Mouse (Mus musculus) layer of hippocampus, adult 8-10 months (tissue): Measurements from ENCODE around the gene Amotl2. TPM values are rescaled to one million over a fixed set of nuclear protein-coding genes. Genes with fewer than 3 reads are reported as not detected.
"Not testable (repeated sequence)": the region's sequence is repeated elsewhere in the genome, so short reads cannot be mapped to it uniquely, and the experiment has no call there.

Source experiments
- DNase-seq, 2 experiments: peaks; one replicate each; pipeline ENCODE4 v3.0.0; 2022; ENCODE audit warnings: low spot score in 2 of 2
- total RNA-seq, 4 experiments: library from RNA; stranded (reverse); gene quantifications; 2 replicates each; pipeline ENCODE4 v1.2.4; 2022

Gene Amotl2
- total RNA-seq, 4 experiments from 2014 or later: 17.3 to 22.8 (median 20.6) TPM

GRCm38 (mm10) chr9:102733999-102734738 lies 17.7 kb downstream of the Amotl2 start:
- DNase-seq: no peak

GRCm38 (mm10) chr9:102734739-102735075 lies 18.2 kb downstream of the Amotl2 start:
- DNase-seq: no peak

GRCm38 (mm10) chr9:102735231-102735630 lies 18.8 kb downstream of the Amotl2 start:
- no peak for DNase-seq

- no peak for DNase-seq
Measured at GRCm38 (mm10) chr9:102735996-102736395, 19.5 kb downstream of the Amotl2 start.

GRCm38 (mm10) chr9:102737405-102737804 lies 20.9 kb downstream of the Amotl2 start:
- no peak for DNase-seq

GRCm38 (mm10) chr9:102746753-102747152 lies 30.3 kb downstream of the Amotl2 start:
- DNase-seq: no peak

GRCm38 (mm10) chr9:102747902-102748301 lies 31.4 kb downstream of the Amotl2 start:
- DNase-seq: no peak

- no peak for DNase-seq
Measured at GRCm38 (mm10) chr9:102749216-102749615, 32.7 kb downstream of the Amotl2 start.

- no peak for DNase-seq
Measured at GRCm38 (mm10) chr9:102751632-102752303, 35.3 kb downstream of the Amotl2 start.

GRCm38 (mm10) chr9:102753299-102753698 lies 36.8 kb downstream of the Amotl2 start:
- no peak for DNase-seq

- no peak for DNase-seq
Measured at GRCm38 (mm10) chr9:102755161-102755560, 38.7 kb downstream of the Amotl2 start.

GRCm38 (mm10) chr9:102755591-102756270 lies 39.3 kb downstream of the Amotl2 start:
- no peak for DNase-seq

GRCm38 (mm10) chr9:102756352-102756751 lies 39.9 kb downstream of the Amotl2 start:
- no peak for DNase-seq

GRCm38 (mm10) chr9:102758851-102759250 lies 42.4 kb downstream of the Amotl2 start:
- DNase-seq: no peak

GRCm38 (mm10) chr9:102759581-102760001 lies 43.1 kb downstream of the Amotl2 start:
- no peak for DNase-seq

GRCm38 (mm10) chr9:102761599-102761998 lies 45.1 kb downstream of the Amotl2 start:
- DNase-seq: no peak

GRCm38 (mm10) chr9:102762836-102763235 lies 46.4 kb downstream of the Amotl2 start:
- DNase-seq: no peak

GRCm38 (mm10) chr9:102763520-102763919 lies 47.0 kb downstream of the Amotl2 start:
- DNase-seq: no peak

GRCm38 (mm10) chr9:102764540-102764939 lies 48.1 kb downstream of the Amotl2 start:
- DNase-seq: not testable (repeated sequence)

GRCm38 (mm10) chr9:102766741-102767140 lies 50.3 kb downstream of the Amotl2 start:
- no peak for DNase-seq

- DNase-seq: no peak
Measured at GRCm38 (mm10) chr9:102769257-102769656, 52.8 kb downstream of the Amotl2 start.

GRCm38 (mm10) chr9:102770190-102770589 lies 53.7 kb downstream of the Amotl2 start:
- no peak for DNase-seq
